ENCODE assay signal across 9 mouse cellular contexts in the genomic region with DNA sequence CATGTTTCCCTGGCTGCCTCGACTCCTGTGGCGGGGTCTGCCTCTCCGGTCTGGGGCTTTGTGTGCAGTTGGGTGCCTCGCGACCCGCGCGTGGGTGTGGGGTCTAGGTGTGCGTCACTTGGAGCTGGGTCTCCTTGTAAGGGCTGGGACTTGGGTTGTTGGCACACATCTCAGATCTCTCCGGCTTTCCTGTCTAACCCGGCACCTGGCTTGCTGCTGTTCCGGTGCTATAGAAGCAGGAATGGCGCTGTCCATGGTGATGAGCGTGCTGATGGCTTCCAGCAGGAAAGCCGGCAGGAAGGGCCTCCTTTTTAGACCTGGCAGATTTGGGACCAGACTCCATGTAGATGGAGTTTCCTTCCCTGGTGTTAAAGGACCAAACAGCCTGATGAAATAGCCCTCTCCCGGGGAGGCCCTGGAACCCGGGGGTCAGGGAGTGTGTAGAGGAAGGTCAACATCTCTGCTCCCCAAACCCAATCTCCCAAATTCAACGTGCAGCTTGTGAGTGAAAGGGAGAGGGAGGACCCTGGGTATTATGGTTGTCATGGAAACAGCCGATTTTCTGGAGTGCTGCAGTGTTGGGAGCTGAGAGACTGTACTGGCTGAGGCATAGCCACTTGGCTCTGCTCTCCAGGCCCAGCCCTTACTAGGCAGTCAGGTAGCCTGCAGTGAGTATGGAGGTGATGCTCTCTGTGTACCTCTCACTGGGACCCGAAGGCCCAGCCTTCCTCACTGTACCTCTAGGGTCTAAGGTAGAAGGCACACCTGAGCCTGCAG. TPM values are rescaled to one million over a fixed set of nuclear protein-coding genes. Genes with fewer than 3 reads are reported as not detected.
DNase-seq lines count a peak whose midpoint lies in the region; ATAC-seq lines count a peak whose summit lies in the region.
"Had no signal": no experiment of that assay in that cellular context is flagged by ENCODE, and none has a peak within 500 bp of the region (broad histone marks: within the 10 kb centered on the region; RNA-seq: fewer than 3 reads in every experiment).

No protein-coding gene starts in this region.

- 5% methylated on average over 20 of the region's 20 CpGs for WGBS in forebrain, embryonic 16.5 days
- 4% methylated on average over 20 of the region's 20 CpGs for WGBS in limb, embryonic 11.5 days
- WGBS in midbrain, embryonic 12.5 days = 4% methylated on average over 20 of the region's 20 CpGs

- peak overlapping the region; percentile 82 for H3K9ac ChIP-seq in forebrain, embryonic 16.5 days (replicated peaks; ENCODE audit: low read depth, low read length)
- no peak overlapping the region for H3K9ac ChIP-seq in limb, embryonic 11.5 days (ENCODE audit: low read length)
- peak overlapping the region; percentile 71 for H3K9ac ChIP-seq in midbrain, embryonic 12.5 days (replicated peaks)

- H3K27ac ChIP-seq in forebrain, embryonic 16.5 days (ENCODE audit: low read length) = peak overlapping the region; percentile 92
- no peak overlapping the region for H3K27ac ChIP-seq in limb, embryonic 11.5 days (replicated peaks; ENCODE audit: low read depth, low read length)
- peak overlapping the region; percentile 92 for H3K27ac ChIP-seq in midbrain, embryonic 12.5 days (replicated peaks)
- H3K27ac ChIP-seq: macrophage had no signal

- peak; percentile 58 for ATAC-seq in forebrain, embryonic 16.5 days
- ATAC-seq in limb, embryonic 11.5 days (ENCODE audit: insufficient number of reproducible peaks, low FRiP score, low TSS enrichment, low read depth) = no peak
- ATAC-seq in midbrain, embryonic 12.5 days (ENCODE audit: low FRiP score, low read depth) = peak; percentile 45; the same call in 1 of the 2 replicates

- peak; percentile 69 to 80 for DNase-seq in layer of hippocampus, adult 18-20 months (ENCODE audit: low spot score in 2 of 2)
- DNase-seq in layer of hippocampus, postnatal 25 days (ENCODE audit: extremely low spot score in 1 of 2, low spot score in 1 of 2) = no peak
- DNase-seq in adrenal gland, postnatal 25 days = peak; percentile 69
- peak; percentile 28 for DNase-seq in induced T-regulatory cell, adult 2 months (ENCODE audit: low read depth)
- peak; percentile 91 for DNase-seq in limb, embryonic 11.5 days (ENCODE audit: low spot score)
- DNase-seq in testis, postnatal 14 days (ENCODE audit: low spot score) = peak; percentile 71

- H3K4me2 ChIP-seq in forebrain, embryonic 16.5 days (ENCODE audit: low read length) = peak overlapping the region; percentile 95
- peak overlapping the region; percentile 51 for H3K4me2 ChIP-seq in limb, embryonic 11.5 days (ENCODE audit: low read depth, severe bottlenecking)
- peak overlapping the region; percentile 96 for H3K4me2 ChIP-seq in midbrain, embryonic 12.5 days (replicated peaks)

- H3K4me3 ChIP-seq in forebrain, embryonic 16.5 days (replicated peaks; ENCODE audit: low read length) = peak overlapping the region; percentile 92
- peak overlapping the region; percentile 21 for H3K4me3 ChIP-seq in limb, embryonic 11.5 days (ENCODE audit: low read depth, low read length)
- H3K4me3 ChIP-seq in midbrain, embryonic 12.5 days = peak overlapping the region; percentile 90

- H3K36me3 ChIP-seq in forebrain, embryonic 16.5 days (ENCODE audit: control insufficient read depth, insufficient read depth) = 0 out of 2 replicates have a peak, but pooled peaks cover 7% of the 10 kb centered on the region
- no peaks in the 10 kb centered on the region for H3K36me3 ChIP-seq in limb, embryonic 11.5 days (ENCODE audit: control insufficient read depth, insufficient read depth, low read length)
- H3K36me3 ChIP-seq in midbrain, embryonic 12.5 days = peaks cover 17% of the 10 kb centered on the region

- peaks cover 67% of the 10 kb centered on the region for H3K4me1 ChIP-seq in forebrain, embryonic 16.5 days (replicated peaks; ENCODE audit: control insufficient read depth, insufficient read depth, low read length)
- H3K4me1 ChIP-seq in limb, embryonic 11.5 days (ENCODE audit: control insufficient read depth, insufficient read depth, low read length) = peaks cover 12% of the 10 kb centered on the region; the same call in 1 of the 2 replicates
- peaks cover 80% of the 10 kb centered on the region for H3K4me1 ChIP-seq in midbrain, embryonic 12.5 days

- H3K9me3 ChIP-seq in forebrain, embryonic 16.5 days (ENCODE audit: control insufficient read depth, low read length) = no peaks in the 10 kb centered on the region
- no peaks in the 10 kb centered on the region for H3K9me3 ChIP-seq in limb, embryonic 11.5 days (ENCODE audit: control insufficient read depth, low read length)
- H3K9me3 ChIP-seq in midbrain, embryonic 12.5 days = no peaks in the 10 kb centered on the region

- no peaks in the 10 kb centered on the region for H3K27me3 ChIP-seq in forebrain, embryonic 16.5 days (replicated peaks; ENCODE audit: control insufficient read depth, insufficient read depth, low read length)
- H3K27me3 ChIP-seq in limb, embryonic 11.5 days (ENCODE audit: control insufficient read depth, insufficient read depth, low read length) = peaks cover 70% of the 10 kb centered on the region
- H3K27me3 ChIP-seq in midbrain, embryonic 12.5 days = peaks cover 31% of the 10 kb centered on the region

RNA-seq across cellular contexts. Expression of a gene that starts 40.1 kb away (rescaled TPM):
- total RNA-seq in layer of hippocampus, adult 18-20 months (2021) = under 1 TPM; 0.28 to 0.72 TPM
- total RNA-seq in layer of hippocampus, postnatal 25 days (2021) = 1 to 10 TPM in 1 of 2 experiments, under 1 TPM in 1; 0.47 to 1.2 TPM
- not detected in 2 replicates for total RNA-seq in adrenal gland, postnatal 25 days (2021)
- polyA plus RNA-seq in forebrain, embryonic 16.5 days (2015; fragmentation: Nextera tagmentation; extraction: Ambion mirVana) = not detected in 2 replicates
- polyA plus RNA-seq in limb, embryonic 11.5 days (2014; fragmentation: Nextera tagmentation; extraction: Ambion mirVana) = not detected in 2 replicates
- polyA plus RNA-seq in midbrain, embryonic 12.5 days (2016; fragmentation: Nextera tagmentation; extraction: Ambion mirVana) = not detected in 2 replicates
- polyA plus RNA-seq: macrophage had no signal

Comparison
In these comparisons a context has a peak if more than half of its experiments do, and no peak if none do; other contexts are left out.
1. DNase-seq: peak in layer of hippocampus, adult 18-20 months (2 of 2), adrenal gland, postnatal 25 days (single experiment), induced T-regulatory cell, adult 2 months (single experiment), limb, embryonic 11.5 days (single experiment) and testis, postnatal 14 days (single experiment); none in layer of hippocampus, postnatal 25 days (0 of 2).
2. H3K4me3 ChIP-seq: peak in every context shown above with its lines; median percentile 92 in forebrain, embryonic 16.5 days; 90 in midbrain, embryonic 12.5 days; 21 in limb, embryonic 11.5 days.
3. Peak in every context shown above with its lines, with median percentiles within 50 percentile points of each other: H3K4me2 ChIP-seq.